Mouse (Mus musculus) embryonic facial prominence, embryonic 14.5 days (tissue): ENCODE results near the gene Gmcl1. TPM values are rescaled to one million over a fixed set of nuclear protein-coding genes. Genes with fewer than 3 reads are reported as not detected.

Experiments used
- ATAC-seq: fragments of 200-750 bp; cut with Nextera tagmentation; 2 replicates; pipeline ENCODE4 v1.8.0; 2017; ENCODE audit warnings: low read depth, moderate number of reproducible peaks, moderate TSS enrichment
- DNase-seq: peaks from one replicate; pipeline ENCODE4 v3.0.0-alpha.2; 2015; ENCODE audit warnings: low spot score
- H3K27ac ChIP-seq: fragments of 300-500 bp; sonication (generic); replicated peaks from 2 replicates; pipeline ENCODE4 v1.5.1; 2014; ENCODE audit warnings: low read depth, mild to moderate bottlenecking, low read length, moderate library complexity
- H3K27me3 ChIP-seq: fragments of 300-500 bp; sonication (generic); replicated peaks from 2 replicates; pipeline ENCODE4 v1.6.1; 2014; ENCODE audit warnings: low read length; ENCODE audit not compliant: control insufficient read depth, insufficient read depth
- H3K36me3 ChIP-seq: fragments of 300-500 bp; sonication (generic); 2 replicates; pipeline ENCODE4 v1.6.1; 2014; ENCODE audit warnings: low read length, mixed read lengths; ENCODE audit not compliant: control insufficient read depth, insufficient read depth
- H3K4me1 ChIP-seq: fragments of 300-500 bp; sonication (generic); 2 replicates; pipeline ENCODE4 v1.6.1; 2014; ENCODE audit warnings: antibody characterized with exemption, low read length; ENCODE audit not compliant: control insufficient read depth, insufficient read depth
- H3K4me2 ChIP-seq: fragments of 300-500 bp; sonication (generic); 2 replicates; pipeline ENCODE4 v1.6.1; 2014; ENCODE audit warnings: low read depth, mild to moderate bottlenecking, low read length, moderate library complexity, mixed read lengths
- H3K4me3 ChIP-seq: fragments of 300-500 bp; sonication (generic); 2 replicates; pipeline ENCODE4 v1.5.1; 2014; ENCODE audit warnings: low read depth, mild to moderate bottlenecking, low read length
- H3K9ac ChIP-seq: fragments of 300-500 bp; sonication (generic); 2 replicates; pipeline ENCODE4 v1.6.1; 2014; ENCODE audit warnings: low read depth, mild to moderate bottlenecking, low read length, moderate library complexity, mixed read lengths
- H3K9me3 ChIP-seq: fragments of 300-500 bp; sonication (generic); 2 replicates; pipeline ENCODE4 v1.6.1; 2016; ENCODE audit warnings: low read length; ENCODE audit not compliant: control insufficient read depth
- WGBS: fragments of 180-500 bp; shearing (Covaris S2); extraction: QIAGEN DNeasy Blood & Tissue Kit; methylation state at CpG from one replicate; pipeline ENCODE4 v1.1.7; 2014; 5-methylcytosine and 5-hydroxymethylcytosine counted together
- polyA plus RNA-seq: library from polyadenylated mRNA; unstranded; fragments of >200 nt; fragmentation: Nextera tagmentation; extraction: Ambion mirVana; gene quantifications from 2 replicates; pipeline ENCODE4 v1.2.1, GENCODE M21; 2014

The Gmcl1 gene
- polyA plus RNA-seq, 1 experiment from 2014 or later = 31.7 TPM

- Histone ChIP-seq H3K27me3 (no peaks in the 10 kb centered on the region), H3K27ac (no peak overlapping the region), H3K4me1 (peaks cover 12% of the 10 kb centered on the region; the same call in 1 of the 2 replicates), H3K4me2 (no peak overlapping the region), H3K9me3 (no peaks in the 10 kb centered on the region), H3K9ac (no peak overlapping the region), H3K4me3 (no peak overlapping the region), H3K36me3 (peaks cover 38% of the 10 kb centered on the region)
- DNase-seq (no peak), ATAC-seq (no peak)
- WGBS = 82% methylated on average over 5 of the region's 5 CpGs
Measured at GRCm38 (mm10) chr6:86665076-86665475, 68.1 kb downstream of the Gmcl1 start.

DNA sequence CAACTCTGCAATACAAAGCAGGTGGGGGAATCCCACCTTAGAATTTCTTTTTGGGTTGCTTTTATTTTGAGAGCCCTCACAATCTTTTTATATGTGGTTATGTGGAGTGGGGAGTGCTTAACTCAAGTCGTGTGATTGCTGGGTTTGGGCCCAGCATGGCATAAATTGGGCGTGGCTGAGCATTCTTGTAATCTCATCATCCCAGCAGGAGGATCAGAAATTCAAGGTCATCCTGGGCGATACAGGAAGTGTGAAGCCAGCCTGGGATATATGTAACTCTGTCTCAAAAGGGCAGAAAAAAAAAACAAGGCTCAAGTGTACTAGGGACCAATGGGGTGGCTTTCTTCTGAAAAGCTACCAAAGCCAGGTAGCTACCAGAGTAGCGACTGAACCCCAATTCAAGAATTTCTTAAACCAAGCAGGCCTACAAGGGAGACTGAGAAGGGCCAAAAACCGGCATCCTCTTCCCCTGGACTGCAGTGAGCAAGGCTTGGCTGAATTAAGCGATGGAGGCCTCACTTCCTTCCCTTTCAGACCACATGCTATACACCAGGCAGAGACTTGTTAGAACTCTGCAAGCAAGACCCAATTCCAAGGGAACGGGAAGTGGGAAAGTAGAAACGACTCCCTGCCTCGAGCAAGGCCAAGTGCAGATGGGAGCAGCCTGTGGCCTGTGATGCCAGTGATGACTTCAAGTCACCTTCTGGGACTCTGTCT lies 72.9 kb downstream of the Gmcl1 start:
- H3K36me3 ChIP-seq = peaks cover 60% of the 10 kb centered on the region
- DNase-seq = no peak
- H3K4me2 ChIP-seq = no peak overlapping the region
- no peak overlapping the region for H3K27ac ChIP-seq
- no peak overlapping the region for H3K4me3 ChIP-seq
- H3K9ac ChIP-seq = no peak overlapping the region
- no peaks in the 10 kb centered on the region for H3K4me1 ChIP-seq
- no peaks in the 10 kb centered on the region for H3K9me3 ChIP-seq
- WGBS = 77% methylated on average over 9 of the region's 9 CpGs
- no peak for ATAC-seq
- H3K27me3 ChIP-seq = no peaks in the 10 kb centered on the region

- Histone ChIP-seq H3K4me3 (no peak overlapping the region), H3K36me3 (peaks cover 61% of the 10 kb centered on the region), H3K4me1 (no peaks in the 10 kb centered on the region), H3K27ac (no peak overlapping the region), H3K27me3 (no peaks in the 10 kb centered on the region), H3K9ac (no peak overlapping the region), H3K4me2 (no peak overlapping the region), H3K9me3 (no peaks in the 10 kb centered on the region)
- ATAC-seq (no peak), DNase-seq (no peak)
- WGBS = 86% methylated on average over 3 of the region's 3 CpGs
Measured at GRCm38 (mm10) chr6:86658501-86658900, 74.7 kb downstream of the Gmcl1 start.

DNA sequence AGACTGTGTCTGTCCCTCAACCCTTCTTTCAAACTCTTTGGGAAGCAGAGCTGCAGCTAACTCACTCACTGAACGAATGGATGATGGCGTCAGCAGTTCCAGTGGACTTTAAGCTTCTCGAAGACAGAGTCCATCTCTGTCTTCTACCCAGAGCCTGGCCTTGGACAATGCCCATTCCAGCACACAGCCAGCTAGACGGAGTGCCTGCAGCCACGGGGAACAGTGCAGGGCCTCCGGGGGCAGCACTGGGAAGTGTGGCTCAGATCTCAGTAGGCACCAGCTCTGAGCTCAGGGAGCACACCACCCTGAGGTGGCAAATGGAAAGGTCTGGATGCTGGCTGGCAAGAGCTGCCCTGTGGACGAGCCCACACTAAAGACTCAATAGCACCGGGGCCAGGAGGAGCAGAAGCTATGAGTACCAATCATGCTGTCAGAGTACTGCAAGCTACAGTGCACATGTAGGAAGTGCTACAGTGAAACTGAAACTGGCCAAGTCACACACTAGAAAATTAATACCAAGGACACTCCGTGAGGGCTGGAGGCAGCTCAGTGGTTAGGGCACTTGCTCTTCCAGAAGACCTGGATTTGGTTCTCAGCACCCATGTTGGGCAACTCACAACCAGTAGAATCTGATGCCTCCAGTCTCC lies 78.8 kb downstream of the Gmcl1 start:
- H3K4me3 ChIP-seq = no peak overlapping the region
- H3K27ac ChIP-seq = no peak overlapping the region
- no peak overlapping the region for H3K9ac ChIP-seq
- H3K27me3 ChIP-seq = no peaks in the 10 kb centered on the region
- H3K4me1 ChIP-seq = no peaks in the 10 kb centered on the region
- ATAC-seq (no peak), DNase-seq (no peak)
- peaks cover 60% of the 10 kb centered on the region for H3K36me3 ChIP-seq
- no peaks in the 10 kb centered on the region for H3K9me3 ChIP-seq
- WGBS = 82% methylated on average over 9 of the region's 9 CpGs
- H3K4me2 ChIP-seq = no peak overlapping the region

GRCm38 (mm10) chr6:86653026-86653425 lies 80.2 kb downstream of the Gmcl1 start:
- ATAC-seq (no peak), DNase-seq (no peak)
- H3K4me3 ChIP-seq = no peak overlapping the region
- no peaks in the 10 kb centered on the region for H3K27me3 ChIP-seq
- H3K27ac ChIP-seq = no peak overlapping the region
- no peak overlapping the region for H3K9ac ChIP-seq
- 92% methylated on average over 5 of the region's 6 CpGs for WGBS
- peaks cover 54% of the 10 kb centered on the region for H3K36me3 ChIP-seq
- no peak overlapping the region for H3K4me2 ChIP-seq
- H3K9me3 ChIP-seq = no peaks in the 10 kb centered on the region
- H3K4me1 ChIP-seq = no peaks in the 10 kb centered on the region

DNA sequence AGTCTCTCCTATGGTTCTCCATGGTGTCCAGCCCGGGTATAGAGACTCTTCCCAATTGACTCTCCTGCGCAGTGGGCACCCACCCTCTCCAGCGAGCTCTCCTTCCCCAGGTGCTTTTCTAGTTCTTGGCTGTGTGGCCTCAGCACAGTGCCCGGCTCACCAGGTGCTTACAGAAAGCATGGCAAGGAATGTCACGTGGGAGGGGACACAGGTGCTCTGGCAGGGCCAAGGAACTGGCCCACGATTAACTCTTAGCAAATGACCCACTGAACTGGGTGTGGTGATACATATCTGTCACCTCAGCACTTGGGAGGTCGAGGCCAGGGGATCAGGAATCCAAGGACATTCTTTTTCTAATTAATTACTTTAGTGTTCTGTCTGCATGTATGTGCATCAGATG lies 87.0 kb downstream of the Gmcl1 start:
- 77% methylated on average over 7 of the region's 7 CpGs for WGBS
- no peak for ATAC-seq

GRCm38 (mm10) chr6:86645551-86645950 lies 87.6 kb downstream of the Gmcl1 start:
- WGBS = 73% methylated on average over 4 of the region's 4 CpGs
- Histone ChIP-seq H3K4me3 (no peak overlapping the region), H3K9ac (no peak overlapping the region)

More for the DNA sequence above, 87.0 kb downstream of the Gmcl1 start:
- H3K4me3 ChIP-seq = no peak overlapping the region
- no peaks in the 10 kb centered on the region for H3K4me1 ChIP-seq
- H3K27ac ChIP-seq = no peak overlapping the region
- peaks cover 23% of the 10 kb centered on the region for H3K36me3 ChIP-seq
- DNase-seq = no peak
- H3K9ac ChIP-seq = no peak overlapping the region
- no peaks in the 10 kb centered on the region for H3K9me3 ChIP-seq
- no peaks in the 10 kb centered on the region for H3K27me3 ChIP-seq
- no peak overlapping the region for H3K4me2 ChIP-seq

GRCm38 (mm10) chr6:86644775-86645400 lies 88.3 kb downstream of the Gmcl1 start:
- H3K9ac ChIP-seq = no peak overlapping the region
- no peak overlapping the region for H3K4me3 ChIP-seq
- peaks cover 10% of the 10 kb centered on the region; the same call in 1 of the 2 replicates for H3K36me3 ChIP-seq
- H3K9me3 ChIP-seq = no peaks in the 10 kb centered on the region
- DNase-seq (no peak), ATAC-seq (no peak)
- H3K4me2 ChIP-seq = no peak overlapping the region
- no peaks in the 10 kb centered on the region for H3K27me3 ChIP-seq
- WGBS = 69% methylated on average over 3 of the region's 3 CpGs
- H3K27ac ChIP-seq = no peak overlapping the region
- no peaks in the 10 kb centered on the region for H3K4me1 ChIP-seq

More at GRCm38 (mm10) chr6:86645551-86645950, 87.6 kb downstream of the Gmcl1 start:
- H3K27ac ChIP-seq = no peak overlapping the region
- ATAC-seq (no peak), DNase-seq (no peak)
- no peaks in the 10 kb centered on the region for H3K4me1 ChIP-seq
- no peaks in the 10 kb centered on the region for H3K9me3 ChIP-seq
- H3K36me3 ChIP-seq = peaks cover 17% of the 10 kb centered on the region; the same call in 1 of the 2 replicates
- H3K27me3 ChIP-seq = no peaks in the 10 kb centered on the region
- H3K4me2 ChIP-seq = no peak overlapping the region
